Mouse (Mus musculus): ENCODE measurements around the gene Ibsp.

Gene Ibsp

GRCm38 (mm10) chr5:104298994-104299393, at the start of gene Ibsp:
Ibsp (plus strand) TSS chr5:104299171.
- no peak for DNase-seq (ENCODE audit: low spot score in 2 of 2)

GRCm38 (mm10) chr5:104251811-104252210, 47.2 kb upstream of the Ibsp start:
- DNase-seq (ENCODE audit: low spot score in 2 of 2), result no peak

GRCm38 (mm10) chr5:104256585-104256984, 42.4 kb upstream of the Ibsp start:
- no peak for DNase-seq (ENCODE audit: low spot score in 2 of 2)

GRCm38 (mm10) chr5:104261908-104262461, 37.0 kb upstream of the Ibsp start:
- DNase-seq (ENCODE audit: low spot score in 2 of 2), result no peak

GRCm38 (mm10) chr5:104263014-104263776, 35.8 kb upstream of the Ibsp start:
- no peak for DNase-seq (ENCODE audit: low spot score in 2 of 2)

GRCm38 (mm10) chr5:104294201-104294600, 4.8 kb upstream of the Ibsp start:
- no peak for DNase-seq (ENCODE audit: low spot score in 2 of 2)

GRCm38 (mm10) chr5:104314073-104314472, 15.1 kb downstream of the Ibsp start:
- no peak for DNase-seq (ENCODE audit: low spot score in 2 of 2)

- DNase-seq (ENCODE audit: low spot score in 2 of 2), result no peak
Measured at GRCm38 (mm10) chr5:104325029-104325428, 26.1 kb downstream of the Ibsp start, which contains the start of gene Mepe. Mepe (plus strand) TSS chr5:104325329.

- no peak for DNase-seq (ENCODE audit: low spot score in 2 of 2)
Measured at GRCm38 (mm10) chr5:104326884-104327283, 27.9 kb downstream of the Ibsp start.

- DNase-seq (ENCODE audit: low spot score in 2 of 2), result no peak
Measured at GRCm38 (mm10) chr5:104327389-104327788, 28.4 kb downstream of the Ibsp start.

- DNase-seq (ENCODE audit: low spot score in 2 of 2), result no peak
Measured at GRCm38 (mm10) chr5:104327876-104328275, 28.9 kb downstream of the Ibsp start.

GRCm38 (mm10) chr5:104328317-104328850, 29.4 kb downstream of the Ibsp start:
- no peak for DNase-seq (ENCODE audit: low spot score in 2 of 2)

GRCm38 (mm10) chr5:104329381-104329780, 30.4 kb downstream of the Ibsp start:
- no peak for DNase-seq (ENCODE audit: low spot score in 2 of 2)

GRCm38 (mm10) chr5:104330088-104330487, 31.1 kb downstream of the Ibsp start:
- DNase-seq (ENCODE audit: low spot score in 2 of 2), result no peak

GRCm38 (mm10) chr5:104332296-104332695, 33.3 kb downstream of the Ibsp start:
- no peak for DNase-seq (ENCODE audit: low spot score in 2 of 2)

- peak in 1 of 2 experiments; percentile 8 for DNase-seq (ENCODE audit: low spot score in 2 of 2)
Measured at GRCm38 (mm10) chr5:104333231-104333640, 34.3 kb downstream of the Ibsp start.

GRCm38 (mm10) chr5:104333643-104334042, 34.7 kb downstream of the Ibsp start:
- DNase-seq (ENCODE audit: low spot score in 2 of 2), result no peak

- no peak for DNase-seq (ENCODE audit: low spot score in 2 of 2)
Measured at GRCm38 (mm10) chr5:104334516-104334915, 35.5 kb downstream of the Ibsp start.

GRCm38 (mm10) chr5:104335962-104336361, 37.0 kb downstream of the Ibsp start:
- no peak for DNase-seq (ENCODE audit: low spot score in 2 of 2)

GRCm38 (mm10) chr5:104337491-104337890, 38.5 kb downstream of the Ibsp start:
- no peak for DNase-seq (ENCODE audit: low spot score in 2 of 2)

GRCm38 (mm10) chr5:104339009-104339408, 40.0 kb downstream of the Ibsp start:
- no peak for DNase-seq (ENCODE audit: low spot score in 2 of 2)

- DNase-seq (ENCODE audit: low spot score in 2 of 2), result no peak
Measured at GRCm38 (mm10) chr5:104339706-104340512, 40.9 kb downstream of the Ibsp start.
